Mouse (Mus musculus) hindbrain, embryonic 10.5 days (tissue): Measurements from ENCODE around the gene Atg5. TPM values are rescaled to one million over a fixed set of nuclear protein-coding genes. Genes with fewer than 3 reads are reported as not detected.

Experiments
- microRNA counts: library from miRNA; unstranded; fragments of <30 nt; microRNA quantifications from one replicate; lab custom pipeline; 2017
- polyA plus RNA-seq: library from polyadenylated mRNA; unstranded; fragments of >200 nt; fragmentation: Nextera tagmentation; extraction: Ambion mirVana; gene quantifications from 2 replicates; pipeline ENCODE4 v1.2.1, GENCODE M21; 2016

Atg5 gene
- polyA plus RNA-seq, 1 experiment from 2014 or later = 52.5 TPM

MicroRNAs encoded within 50 kb of the gene (microRNA counts, 519-probe panel; counts per million panel counts)
- microRNA mmu-miR-1929 (lab: Ali Mortazavi, UCI) = 1,255 counts per million, percentile 77 among the panel's probes with 10 or more counts

Other genes starting within 250 kb of the Atg5 start
- 0.21 and 0.22 TPM in 2 replicates for gene Crybg1, start 119.5 kb upstream of the Atg5 start, polyA plus RNA-seq